Mouse (Mus musculus) olfactory bulb, adult 2 months (tissue): ENCODE data around the gene Hist1h4c.

Source experiments
- CTCF ChIP-seq: fragments of 200-500 bp; IDR thresholded peaks from 2 replicates; pipeline ENCODE4 v1.5.1; 2012; ENCODE audit warnings: low read depth, mild to moderate bottlenecking, low read length, moderate library complexity; ENCODE audit not compliant: insufficient read depth
- POLR2A ChIP-seq: fragments of 200-500 bp; IDR thresholded peaks from 2 replicates; pipeline ENCODE4 v1.6.1; 2012; ENCODE audit warnings: mild to moderate bottlenecking, low read depth, low read length, moderate library complexity; ENCODE audit not compliant: insufficient read depth

DNA sequence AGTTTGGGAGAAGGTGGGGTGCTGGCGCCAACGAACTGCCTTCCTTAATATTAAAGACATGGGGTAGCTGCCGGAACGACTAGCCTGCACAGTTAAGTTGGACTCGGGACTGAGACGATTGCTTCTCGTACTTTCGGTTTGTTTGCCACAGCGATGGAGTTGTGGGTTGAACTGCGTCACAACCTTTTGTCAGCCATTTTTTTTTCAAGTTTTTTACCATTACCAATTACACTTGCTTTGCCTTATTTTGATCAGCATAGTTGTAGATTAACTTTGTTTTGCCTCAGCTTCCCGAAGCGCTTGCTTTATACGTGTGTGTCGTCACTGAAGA, 41.6 kb upstream of the Hist1h4c start:
- TF ChIP-seq CTCF (no peak), POLR2A (no peak; the same call in 1 of the 2 replicates)
